Mouse (Mus musculus): Measurements from ENCODE around the gene Nap1l5.
"Not testable (repeated sequence)": the region's sequence is repeated elsewhere in the genome, so short reads cannot be mapped to it uniquely, and the experiment has no call there.

The Nap1l5 gene

GRCm38 (mm10) chr6:58904551-58904950 lies 2.3 kb downstream of the Nap1l5 start:
- no peak for DNase-seq (ENCODE audit: low spot score)

GRCm38 (mm10) chr6:58903171-58903570 lies 3.7 kb downstream of the Nap1l5 start:
- no peak for DNase-seq (ENCODE audit: low spot score)

GRCm38 (mm10) chr6:58900536-58900935 lies 6.3 kb downstream of the Nap1l5 start:
- DNase-seq (ENCODE audit: low spot score): no peak

GRCm38 (mm10) chr6:58899076-58899475 lies 7.8 kb downstream of the Nap1l5 start:
- no peak for DNase-seq (ENCODE audit: low spot score)

- no peak for DNase-seq (ENCODE audit: low spot score)
These were observed 10.2 kb downstream of the Nap1l5 start for GRCm38 (mm10) chr6:58896648-58897047.

GRCm38 (mm10) chr6:58894994-58895393 lies 11.9 kb downstream of the Nap1l5 start:
- DNase-seq (ENCODE audit: low spot score): no peak

- DNase-seq (ENCODE audit: low spot score): no peak
These were observed 13.6 kb downstream of the Nap1l5 start for GRCm38 (mm10) chr6:58893307-58893706.

- no peak for DNase-seq (ENCODE audit: low spot score)
These were observed 17.0 kb downstream of the Nap1l5 start for GRCm38 (mm10) chr6:58889917-58890316.

GRCm38 (mm10) chr6:58882271-58882670 lies 24.6 kb downstream of the Nap1l5 start:
- no peak for DNase-seq (ENCODE audit: low spot score)

GRCm38 (mm10) chr6:58881363-58881762 lies 25.5 kb downstream of the Nap1l5 start:
- no peak for DNase-seq (ENCODE audit: low spot score)

- DNase-seq (ENCODE audit: low spot score): no peak
These were observed 26.0 kb downstream of the Nap1l5 start for GRCm38 (mm10) chr6:58880861-58881260.

GRCm38 (mm10) chr6:58879987-58880386 lies 26.9 kb downstream of the Nap1l5 start:
- DNase-seq (ENCODE audit: low spot score): no peak

- no peak for DNase-seq (ENCODE audit: low spot score)
These were observed 27.3 kb downstream of the Nap1l5 start for GRCm38 (mm10) chr6:58879572-58879971.

- not testable (repeated sequence) for DNase-seq (ENCODE audit: low spot score)
These were observed 39.0 kb downstream of the Nap1l5 start for GRCm38 (mm10) chr6:58867858-58868257.

- DNase-seq (ENCODE audit: low spot score): no peak
These were observed 43.1 kb downstream of the Nap1l5 start for GRCm38 (mm10) chr6:58863631-58864235.

GRCm38 (mm10) chr6:58862446-58862993 lies 44.4 kb downstream of the Nap1l5 start:
- no peak for DNase-seq (ENCODE audit: low spot score)

- no peak for DNase-seq (ENCODE audit: low spot score)
These were observed 47.4 kb downstream of the Nap1l5 start for GRCm38 (mm10) chr6:58859517-58859916.

GRCm38 (mm10) chr6:58856494-58856893 lies 50.4 kb downstream of the Nap1l5 start:
- no peak for DNase-seq (ENCODE audit: low spot score)

- no peak for DNase-seq (ENCODE audit: low spot score)
These were observed 51.1 kb downstream of the Nap1l5 start for GRCm38 (mm10) chr6:58855676-58856367.
